Mouse (Mus musculus) MEL (cell line): ENCODE results near the gene Lman2. TPM values are rescaled to one million over a fixed set of nuclear protein-coding genes. Genes with fewer than 3 reads are reported as not detected.

ENCODE experiments used
- DNase-seq: peaks from one replicate; pipeline ENCODE4 v3.0.0; 2011; ENCODE audit warnings: low read depth, low spot score
- H3K27ac ChIP-seq: 2 replicates; pipeline ENCODE4 v1.5.1; 2012; ENCODE audit warnings: low read depth, mild to moderate bottlenecking, control low read depth, low read length, moderate library complexity; ENCODE audit not compliant: control insufficient read depth
- H3K27me3 ChIP-seq, 2 experiments: fragments of 150-350 bp in 1 of 2; sonication (generic) in 1 of 2; 2 replicates each; pipeline ENCODE4 v1.6.1; 2012; ENCODE audit warnings: low read length in 2 of 2, mild to moderate bottlenecking in 2 of 2, improper control_type of control experiment in 1 of 2, moderate library complexity in 1 of 2; ENCODE audit not compliant: insufficient read depth in 2 of 2, control insufficient read depth in 1 of 2
- H3K36me3 ChIP-seq, 2 experiments: 2 replicates each; pipeline ENCODE4 v1.6.1; 2012 to 2014; ENCODE audit warnings: low read length in 2 of 2, improper control_type of control experiment in 1 of 2, inconsistent platforms in 1 of 2, mild to moderate bottlenecking in 1 of 2; ENCODE audit not compliant: insufficient read depth in 2 of 2, control insufficient read depth in 1 of 2
- H3K4me1 ChIP-seq, 2 experiments: fragments of 150-350 bp in 1 of 2; sonication (generic) in 1 of 2; 2 replicates each; pipeline ENCODE4 v1.6.1; 2012; ENCODE audit warnings: low read length in 2 of 2, improper control_type of control experiment in 1 of 2, mild to moderate bottlenecking in 1 of 2; ENCODE audit not compliant: insufficient read depth in 2 of 2, control insufficient read depth in 1 of 2
- H3K4me3 ChIP-seq, 2 experiments: fragments of 150-350 bp in 1 of 2; sonication (generic) in 1 of 2; 2 replicates each; pipeline ENCODE4 v1.5.1; 2012; ENCODE audit warnings: low read depth in 2 of 2, low read length in 2 of 2, mild to moderate bottlenecking in 2 of 2, moderate library complexity in 2 of 2, control low read depth in 1 of 2, improper control_type of control experiment in 1 of 2; ENCODE audit not compliant: control insufficient read depth in 1 of 2, insufficient read depth in 1 of 2
- H3K79me2 ChIP-seq: 2 replicates; pipeline ENCODE4 v1.6.1; 2012; ENCODE audit warnings: mild to moderate bottlenecking, low read length, moderate library complexity; ENCODE audit not compliant: control insufficient read depth, poor library complexity, insufficient read depth
- H3K9ac ChIP-seq: 2 replicates; pipeline ENCODE4 v1.6.1; 2012; ENCODE audit warnings: low read depth, mild to moderate bottlenecking, control low read depth, low read length, moderate library complexity; ENCODE audit not compliant: control insufficient read depth, poor library complexity, severe bottlenecking
- H3K9me3 ChIP-seq: fragments of 150-350 bp; sonication (generic); replicated peaks from 2 replicates; pipeline ENCODE4 v1.6.1; 2012; ENCODE audit warnings: mild to moderate bottlenecking, low read length, improper control_type of control experiment, moderate library complexity; ENCODE audit not compliant: insufficient read depth
- BHLHE40 ChIP-seq: IDR thresholded peaks from 2 replicates; pipeline ENCODE4 v1.6.1; 2012; ENCODE audit warnings: low read depth, mild to moderate bottlenecking, inconsistent platforms, low read length, improper control_type of control experiment, borderline replicate concordance
- CHD2 ChIP-seq: IDR thresholded peaks from 2 replicates; pipeline ENCODE4 v1.6.1; 2011; ENCODE audit warnings: low read length, improper control_type of control experiment
- CTCF ChIP-seq, 3 experiments: IDR thresholded peaks in 2 of 3; conservative IDR thresholded peaks in 1 of 3; 2 replicates each; pipeline ENCODE4 v1.5.1; 2011 to 2012; ENCODE audit warnings: low read length in 3 of 3, low read depth in 2 of 3, mild to moderate bottlenecking in 2 of 3, improper control_type of control experiment in 1 of 3, inconsistent platforms in 1 of 3, mixed read lengths in 1 of 3, moderate library complexity in 1 of 3; ENCODE audit not compliant: control insufficient read depth in 1 of 3, insufficient read depth in 1 of 3, poor library complexity in 1 of 3, severe bottlenecking in 1 of 3
- E2F4 ChIP-seq: IDR thresholded peaks from 2 replicates; pipeline ENCODE4 v1.6.1; 2011; ENCODE audit warnings: low read depth, low read length, improper control_type of control experiment, borderline replicate concordance
- ELF1 ChIP-seq: IDR thresholded peaks from 2 replicates; pipeline ENCODE4 v1.6.1; 2014; ENCODE audit warnings: low read depth, mild to moderate bottlenecking, inconsistent platforms, low read length, improper control_type of control experiment, moderate library complexity
- EP300 ChIP-seq, 2 experiments: IDR thresholded peaks; 2 replicates each; pipeline ENCODE4 v1.6.1; 2011; ENCODE audit warnings: improper control_type of control experiment in 2 of 2, low read length in 2 of 2, low read depth in 1 of 2, mild to moderate bottlenecking in 1 of 2
- ETS1 ChIP-seq: IDR thresholded peaks from 2 replicates; pipeline ENCODE4 v1.6.1; 2012; ENCODE audit warnings: low read depth, mild to moderate bottlenecking, inconsistent platforms, low read length, improper control_type of control experiment, moderate library complexity
- GABPA ChIP-seq: IDR thresholded peaks from 2 replicates; pipeline ENCODE4 v1.6.1; 2012; ENCODE audit warnings: low read depth, mild to moderate bottlenecking, inconsistent platforms, low read length, improper control_type of control experiment, moderate library complexity
- GATA1 ChIP-seq: IDR thresholded peaks from 2 replicates; pipeline ENCODE4 v1.6.1; 2011; ENCODE audit warnings: low read depth, low read length, improper control_type of control experiment
- HCFC1 ChIP-seq: IDR thresholded peaks from 2 replicates; pipeline ENCODE4 v1.6.1; 2012; ENCODE audit warnings: low read depth, mild to moderate bottlenecking, inconsistent platforms, low read length, improper control_type of control experiment, moderate library complexity
- JUND ChIP-seq: IDR thresholded peaks from 2 replicates; pipeline ENCODE4 v1.6.1; 2011; ENCODE audit warnings: low read depth, mild to moderate bottlenecking, improper control_type of control experiment, low read length
- KAT2A ChIP-seq: conservative IDR thresholded peaks from 2 replicates; pipeline ENCODE4 v1.6.1; 2012; ENCODE audit warnings: low read depth, low read length, improper control_type of control experiment, inconsistent platforms
- MAFK ChIP-seq: IDR thresholded peaks from 2 replicates; pipeline ENCODE4 v1.6.1; 2011; ENCODE audit warnings: low read depth, mild to moderate bottlenecking, low read length, improper control_type of control experiment, borderline replicate concordance
- MAX ChIP-seq: IDR thresholded peaks from 2 replicates; pipeline ENCODE4 v1.6.1; 2011; ENCODE audit warnings: low read length, improper control_type of control experiment
- MAZ ChIP-seq: IDR thresholded peaks from 2 replicates; pipeline ENCODE4 v1.6.1; 2012; ENCODE audit warnings: low read depth, mild to moderate bottlenecking, inconsistent platforms, low read length, improper control_type of control experiment
- MEF2A ChIP-seq: IDR thresholded peaks from 2 replicates; pipeline ENCODE4 v1.6.1; 2014; ENCODE audit warnings: low read depth, mild to moderate bottlenecking, inconsistent platforms, low read length, improper control_type of control experiment; ENCODE audit not compliant: poor library complexity, insufficient replicate concordance, severe bottlenecking; ENCODE audit errors: extremely low read depth
- MXI1 ChIP-seq: IDR thresholded peaks from 2 replicates; pipeline ENCODE4 v1.6.1; 2011; ENCODE audit warnings: mild to moderate bottlenecking, low read depth, low read length, improper control_type of control experiment
- MYB ChIP-seq: IDR thresholded peaks from 2 replicates; pipeline ENCODE4 v1.6.1; 2011; ENCODE audit warnings: mild to moderate bottlenecking, low read depth, low read length, improper control_type of control experiment
- MYC ChIP-seq: IDR thresholded peaks from 2 replicates; pipeline ENCODE4 v1.6.1; 2011; ENCODE audit warnings: low read depth, mild to moderate bottlenecking, low read length, improper control_type of control experiment, moderate library complexity
- NELFE ChIP-seq: IDR thresholded peaks from 2 replicates; pipeline ENCODE4 v1.6.1; 2011; ENCODE audit warnings: low read depth, low read length, improper control_type of control experiment
- NRF1 ChIP-seq: IDR thresholded peaks from 2 replicates; pipeline ENCODE4 v1.6.1; 2014; ENCODE audit warnings: low read depth, mild to moderate bottlenecking, inconsistent platforms, low read length, improper control_type of control experiment, moderate library complexity; ENCODE audit not compliant: poor library complexity, insufficient read depth, severe bottlenecking
- POLR2A ChIP-seq, 2 experiments: IDR thresholded peaks; 2 replicates each; pipeline ENCODE4 v1.6.1; 2011 to 2012; ENCODE audit warnings: low read length in 2 of 2, mild to moderate bottlenecking in 2 of 2, control low read depth in 1 of 2, improper control_type of control experiment in 1 of 2, low read depth in 1 of 2, moderate library complexity in 1 of 2; ENCODE audit not compliant: control insufficient read depth in 1 of 2, insufficient read depth in 1 of 2, poor library complexity in 1 of 2
- POLR2AphosphoS2 ChIP-seq: IDR thresholded peaks from 2 replicates; pipeline ENCODE4 v1.6.1; 2011; ENCODE audit warnings: low read length, improper control_type of control experiment
- POLR2AphosphoS5 ChIP-seq: IDR thresholded peaks from 2 replicates; pipeline ENCODE4 v1.6.1; 2012; ENCODE audit warnings: low read depth, borderline replicate concordance, mild to moderate bottlenecking, inconsistent platforms, low read length, moderate library complexity, mixed read lengths
- RAD21 ChIP-seq: IDR thresholded peaks from 2 replicates; pipeline ENCODE4 v1.6.1; 2011; ENCODE audit warnings: mild to moderate bottlenecking, low read depth, low read length, improper control_type of control experiment
- SIN3A ChIP-seq: IDR thresholded peaks from 2 replicates; pipeline ENCODE4 v1.6.1; 2012; ENCODE audit warnings: low read length, improper control_type of control experiment, inconsistent platforms
- SMC3 ChIP-seq: IDR thresholded peaks from 2 replicates; pipeline ENCODE4 v1.6.1; 2011; ENCODE audit warnings: low read depth, low read length, improper control_type of control experiment
- TAL1 ChIP-seq: IDR thresholded peaks from 2 replicates; pipeline ENCODE4 v1.6.1; 2012; ENCODE audit warnings: mild to moderate bottlenecking, inconsistent platforms, low read length, moderate library complexity, mixed read lengths
- TBP ChIP-seq: IDR thresholded peaks from 2 replicates; pipeline ENCODE4 v1.8.0; 2011; ENCODE audit warnings: low read depth, low read length, improper control_type of control experiment
- UBTF ChIP-seq: IDR thresholded peaks from 2 replicates; pipeline ENCODE4 v1.6.1; 2012; ENCODE audit warnings: low read depth, mild to moderate bottlenecking, inconsistent platforms, low read length, improper control_type of control experiment, moderate library complexity, borderline replicate concordance; ENCODE audit not compliant: insufficient read depth
- USF1 ChIP-seq: IDR thresholded peaks from 2 replicates; pipeline ENCODE4 v1.6.1; 2014; ENCODE audit warnings: low read depth, mild to moderate bottlenecking, inconsistent platforms, low read length, improper control_type of control experiment, moderate library complexity
- USF2 ChIP-seq, 2 experiments: IDR thresholded peaks; 2 replicates each; pipeline ENCODE4 v1.6.1; 2011 to 2012; ENCODE audit warnings: improper control_type of control experiment in 2 of 2, low read length in 2 of 2, borderline replicate concordance in 1 of 2, inconsistent platforms in 1 of 2, low read depth in 1 of 2, mild to moderate bottlenecking in 1 of 2; ENCODE audit not compliant: insufficient read depth in 1 of 2
- ZC3H11A ChIP-seq: IDR thresholded peaks from 2 replicates; pipeline ENCODE4 v1.6.1; 2012; ENCODE audit warnings: low read depth, mild to moderate bottlenecking, inconsistent platforms, low read length, improper control_type of control experiment
- ZKSCAN1 ChIP-seq: IDR thresholded peaks from 2 replicates; pipeline ENCODE4 v1.6.1; 2012; ENCODE audit warnings: low read depth, mild to moderate bottlenecking, inconsistent platforms, low read length, improper control_type of control experiment, moderate library complexity
- ZMIZ1 ChIP-seq: IDR thresholded peaks from 2 replicates; pipeline ENCODE4 v1.6.1; 2012; ENCODE audit warnings: low read depth, mild to moderate bottlenecking, inconsistent platforms, low read length, improper control_type of control experiment, moderate library complexity
- ZNF384 ChIP-seq: IDR thresholded peaks from 2 replicates; pipeline ENCODE4 v1.6.1; 2012; ENCODE audit warnings: low read depth, mild to moderate bottlenecking, inconsistent platforms, low read length, improper control_type of control experiment
- polyA plus RNA-seq, 2 experiments: library from polyadenylated mRNA; stranded (reverse) in 1 of 2; unstranded in 1 of 2; fragments of >175 nt in 1 of 2; fragments of >200 nt in 1 of 2; gene quantifications; 2 replicates each; pipeline versions ENCODE4 v1.2.1 to v1.2.4; 2012; ENCODE audit warnings: low replicate concordance in 2 of 2, low read depth in 1 of 2; ENCODE audit not compliant: insufficient read length in 2 of 2, insufficient read depth in 1 of 2, missing spikeins in 1 of 2
- total RNA-seq: library from RNA; depleted of rRNA; stranded (reverse); fragments of 300-350 nt; gene quantifications from 2 replicates; pipeline ENCODE4 v1.2.3, GENCODE M21; 2012; rRNA removed

The Lman2 gene
- 132 and 145 TPM in 2 replicates for total RNA-seq
- polyA plus RNA-seq, result 100 to 1,000 TPM in 1 of 2 experiments, 10 to 100 TPM in 1; 86.1 to 239 TPM

- peaks cover 10 to 30% of the 10 kb centered on the region in 2 experiments for H3K4me1 ChIP-seq
- H3K9me3 ChIP-seq, result no peaks in the 10 kb centered on the region
- H3K9ac ChIP-seq, result peak within 1 kb of the TSS; percentile 88
- peak within 1 kb of the TSS; percentile 79 to 91 for H3K4me3 ChIP-seq
- DNase-seq, result peak; percentile 99
- H3K27me3 ChIP-seq, result no peaks in the 10 kb centered on the region
- peaks cover 6 to 29% of the 10 kb centered on the region in 2 experiments for H3K36me3 ChIP-seq
- H3K27ac ChIP-seq, result peak within 1 kb of the TSS; percentile 94
- H3K79me2 ChIP-seq, result peaks cover 48% of the 10 kb centered on the region
- TF ChIP-seq GABPA (no peak), SMC3 (no peak), SIN3A (peak; percentile 75), HCFC1 (peak; percentile 97), NELFE (peak; percentile 72), JUND (no peak), POLR2A (IDR thresholded peaks at IDR 0.05; ENCODE audit: control insufficient read depth in 1 of 2, insufficient read depth in 1 of 2, low read depth in 1 of 2, low read length in 2 of 2, poor library complexity in 1 of 2) (peak; percentile 73 to 79), MEF2A (no peak), ZMIZ1 (peak; percentile 67; the same call in 1 of the 2 replicates), CHD2 (peak; percentile 64), ETS1 (no peak), ZC3H11A (no peak), MXI1 (peak; percentile 57; the same call in 1 of the 2 replicates), MAZ (peak; percentile 42; the same call in 1 of the 2 replicates), MYB (no peak), MAX (peak; percentile 88), ZKSCAN1 (no peak), UBTF (no peak), NRF1 (no peak), RAD21 (no peak), CTCF (IDR thresholded peaks at IDR 0.05 in 2 of 3, conservative IDR thresholded peaks at IDR 0.05 in 1 of 3; ENCODE audit: control insufficient read depth in 1 of 3, insufficient read depth in 1 of 3, low read depth in 2 of 3, low read length in 3 of 3, poor library complexity in 1 of 3, severe bottlenecking in 1 of 3) (no peak), BHLHE40 (no peak), USF2 (IDR thresholded peaks at IDR 0.05; ENCODE audit: borderline replicate concordance in 1 of 2, insufficient read depth in 1 of 2, low read depth in 1 of 2, low read length in 2 of 2) (no peak), TAL1 (no peak), TBP (peak; percentile 38), ZNF384 (no peak), E2F4 (0 out of 2 replicates have a peak, but pooled peaks have one; percentile 50), GATA1 (no peak), POLR2AphosphoS2 (peak; percentile 85), EP300 (IDR thresholded peaks at IDR 0.05; ENCODE audit: low read depth in 1 of 2, low read length in 2 of 2) (0 out of 4 replicates have a peak, but pooled peaks of 1 of the 2 experiments have one; percentile 4), ELF1 (peak; percentile 97), KAT2A (peak; percentile 87), MAFK (no peak), USF1 (0 out of 2 replicates have a peak, but pooled peaks have one; percentile 37), MYC (peak; percentile 63; the same call in 1 of the 2 replicates), POLR2AphosphoS5 (no peak)
Observed at GRCm38 (mm10) chr13:55362453-55363060, at the start of gene Lman2. TSS of gene Lman2 (minus strand) at chr13:55362783.
